Mouse (Mus musculus) skeletal muscle tissue, adult 2 months (tissue): Measurements from ENCODE around the gene Trim39.

Source experiments
- DNase-seq: peaks from one replicate; pipeline ENCODE4 v3.0.0-alpha.2; 2012; ENCODE audit warnings: low read depth, low spot score

The Trim39 gene

GRCm38 (mm10) chr17:36271586-36272256, at the start of gene Trim39:
Gene Trim39, minus strand, starts transcription at chr17:36272247.
- peak; percentile 70 for DNase-seq

DNA sequence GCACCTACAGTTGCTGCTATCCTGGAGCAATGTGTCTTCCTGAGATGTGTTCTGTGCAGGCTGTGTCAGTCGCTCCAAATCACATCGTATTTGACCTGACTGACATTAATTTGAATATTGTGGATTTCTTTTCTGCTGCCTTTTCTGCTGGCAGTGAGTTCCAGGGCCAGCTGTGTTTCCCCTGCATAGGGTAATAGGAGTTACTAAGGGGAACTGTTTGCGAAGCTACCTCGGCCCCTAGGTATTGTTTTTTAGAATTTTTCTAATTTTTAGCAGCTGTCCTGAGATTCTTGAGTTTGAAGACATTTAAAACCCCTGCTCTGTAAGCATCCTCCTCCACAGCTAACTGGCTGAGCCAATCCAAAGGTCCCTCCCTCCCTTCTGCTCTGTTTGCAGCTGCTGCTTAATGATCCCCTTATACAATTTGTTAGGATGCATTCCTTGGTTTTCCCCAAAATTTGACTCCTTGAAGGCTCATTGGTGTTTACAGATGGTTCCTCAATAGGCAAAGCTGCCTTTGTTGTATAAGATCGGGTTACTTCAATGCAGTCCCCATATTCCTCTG, 43.7 kb upstream of the Trim39 start:
- DNase-seq, result no peak

GRCm38 (mm10) chr17:36315041-36315688, 43.1 kb upstream of the Trim39 start:
- DNase-seq, result no peak

DNA sequence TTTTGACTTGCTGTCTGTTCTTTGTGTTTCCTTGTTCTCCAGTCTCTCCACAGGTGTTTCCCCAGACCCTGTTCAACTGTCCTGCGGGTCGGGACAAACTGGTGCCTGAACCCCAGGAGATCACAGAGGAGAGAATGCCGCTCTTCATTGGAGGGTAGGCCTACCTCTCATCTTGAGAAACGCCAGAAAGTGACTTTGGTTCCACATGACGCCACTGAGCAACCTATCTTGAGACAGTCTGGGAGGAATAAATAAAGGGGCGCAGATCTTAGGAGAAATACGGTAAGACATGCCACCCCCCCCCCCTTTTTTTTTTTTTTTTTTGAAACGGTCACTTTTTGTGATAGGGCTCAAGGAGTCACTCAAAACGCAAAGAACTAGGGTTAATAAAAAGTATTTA, 42.5 kb upstream of the Trim39 start:
- no peak for DNase-seq

- DNase-seq, result no peak
Measured at GRCm38 (mm10) chr17:36309293-36309692, 37.2 kb upstream of the Trim39 start.

DNA sequence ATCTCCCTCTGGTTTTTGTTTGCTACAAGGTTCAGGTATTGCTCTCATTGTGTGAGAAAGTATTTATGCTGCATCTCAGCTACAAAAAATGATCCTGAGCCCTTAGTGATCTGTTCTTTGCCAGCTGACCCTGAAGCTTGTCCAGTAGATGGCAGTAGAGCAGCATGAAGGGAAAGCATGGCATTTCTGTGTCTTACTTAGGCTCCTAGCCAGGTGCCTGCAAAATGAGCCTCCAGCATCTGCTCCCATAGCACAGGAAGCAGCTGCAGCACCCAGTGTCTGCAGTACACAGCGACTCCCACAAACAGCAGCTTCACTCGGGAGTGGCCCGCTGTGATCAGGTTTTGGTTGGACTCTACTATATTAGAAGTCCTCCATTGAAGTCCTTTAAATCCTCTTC, 36.8 kb upstream of the Trim39 start:
- peak; percentile 57 for DNase-seq

DNA sequence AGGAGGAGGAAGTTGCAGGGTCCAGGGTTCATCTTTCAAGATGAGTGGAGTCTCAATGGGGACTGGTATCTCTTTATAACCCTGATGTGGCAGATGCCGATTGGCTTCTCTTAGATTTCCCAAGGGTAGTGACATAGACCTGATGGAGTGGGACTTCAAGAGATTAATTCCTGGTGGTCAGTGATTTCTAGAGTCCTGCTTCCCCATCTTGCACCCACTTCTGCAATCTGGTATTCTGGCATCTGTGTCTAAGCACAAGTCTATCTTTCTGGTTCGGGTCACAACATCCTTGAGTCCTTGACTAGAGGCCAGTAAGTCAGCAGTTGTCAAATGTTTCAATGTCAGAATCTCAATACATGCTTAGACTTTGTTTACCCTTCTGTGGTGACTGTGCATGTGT, 14.3 kb upstream of the Trim39 start, which contains the start of gene H2-M10.2:
H2-M10.2 (minus strand) TSS at position 101 of the 400 bp plus-strand sequence.
- DNase-seq, result no peak

DNA sequence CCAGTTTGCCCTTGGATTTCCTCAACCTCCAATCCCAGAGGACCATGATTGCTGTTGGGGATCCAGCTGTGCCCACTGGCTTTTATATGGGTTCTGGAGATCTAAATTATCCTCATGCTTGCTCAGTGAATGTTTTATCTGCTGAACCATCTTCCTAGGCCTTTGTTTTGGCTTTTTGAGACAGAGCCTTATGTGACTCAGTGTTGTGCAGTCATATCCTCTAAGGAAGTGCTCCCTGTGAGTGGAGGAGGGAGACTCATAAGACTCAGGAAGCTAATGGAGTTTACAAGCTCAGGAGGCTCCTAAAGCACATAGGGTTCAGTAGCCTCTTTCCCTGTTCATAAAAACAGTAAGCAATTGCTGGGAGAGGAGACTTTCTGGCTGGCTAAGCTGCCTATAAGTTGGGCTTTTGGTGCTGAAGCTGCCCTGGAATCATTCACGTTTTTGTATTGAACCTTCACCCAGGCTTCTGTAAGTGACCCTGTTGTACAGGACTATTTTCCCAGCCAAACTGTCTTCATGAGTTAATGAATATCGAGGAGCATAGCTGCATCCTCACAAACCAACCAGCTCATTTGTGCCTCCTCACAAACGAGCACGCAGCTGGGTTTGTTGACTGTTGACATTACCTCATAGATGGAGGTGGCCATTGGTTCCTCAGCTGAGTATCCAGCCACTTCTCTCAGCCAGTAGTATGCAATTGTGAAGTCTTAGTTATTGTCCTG, 9.6 kb upstream of the Trim39 start:
- no peak for DNase-seq

DNA sequence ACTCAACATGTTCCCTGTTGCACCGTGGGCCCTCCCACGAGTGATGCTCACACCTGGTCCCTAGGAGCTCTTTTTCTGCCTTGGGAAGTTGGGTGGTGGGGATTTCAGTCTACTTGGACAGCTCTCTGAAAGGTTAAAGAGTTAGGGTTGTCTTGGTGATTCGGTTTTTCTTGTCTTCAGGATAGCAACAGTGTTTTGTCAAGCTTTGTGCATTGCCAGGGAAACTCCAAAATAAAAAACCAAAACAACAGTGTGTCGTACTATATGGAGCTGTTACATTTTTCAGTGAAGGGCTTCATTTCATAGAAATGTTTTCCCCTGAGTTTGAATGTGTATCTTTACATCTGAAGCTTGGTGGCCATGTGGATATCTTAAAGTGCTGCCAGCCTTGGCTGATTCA, 2.7 kb upstream of the Trim39 start:
- DNase-seq, result no peak

DNA sequence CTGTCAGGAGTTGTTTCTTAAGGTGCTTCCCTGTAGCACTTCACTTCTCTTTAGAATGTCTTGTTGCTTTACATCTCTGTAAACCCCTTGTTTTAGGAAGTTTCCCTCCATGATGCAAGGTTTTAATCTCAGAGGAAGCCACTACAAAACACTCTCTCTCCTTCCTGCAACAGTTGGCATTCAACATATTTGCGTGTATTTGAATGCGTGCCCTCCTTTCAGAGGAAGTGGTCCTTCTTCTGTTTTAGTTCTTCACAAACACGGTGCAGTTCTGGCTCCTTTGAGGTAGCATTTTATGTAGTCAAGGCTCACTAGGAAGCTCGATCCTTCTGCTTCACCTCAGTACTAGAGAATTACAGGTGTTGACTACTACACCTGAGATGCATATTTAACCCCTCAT, 1.7 kb upstream of the Trim39 start:
- DNase-seq, result no peak

DNA sequence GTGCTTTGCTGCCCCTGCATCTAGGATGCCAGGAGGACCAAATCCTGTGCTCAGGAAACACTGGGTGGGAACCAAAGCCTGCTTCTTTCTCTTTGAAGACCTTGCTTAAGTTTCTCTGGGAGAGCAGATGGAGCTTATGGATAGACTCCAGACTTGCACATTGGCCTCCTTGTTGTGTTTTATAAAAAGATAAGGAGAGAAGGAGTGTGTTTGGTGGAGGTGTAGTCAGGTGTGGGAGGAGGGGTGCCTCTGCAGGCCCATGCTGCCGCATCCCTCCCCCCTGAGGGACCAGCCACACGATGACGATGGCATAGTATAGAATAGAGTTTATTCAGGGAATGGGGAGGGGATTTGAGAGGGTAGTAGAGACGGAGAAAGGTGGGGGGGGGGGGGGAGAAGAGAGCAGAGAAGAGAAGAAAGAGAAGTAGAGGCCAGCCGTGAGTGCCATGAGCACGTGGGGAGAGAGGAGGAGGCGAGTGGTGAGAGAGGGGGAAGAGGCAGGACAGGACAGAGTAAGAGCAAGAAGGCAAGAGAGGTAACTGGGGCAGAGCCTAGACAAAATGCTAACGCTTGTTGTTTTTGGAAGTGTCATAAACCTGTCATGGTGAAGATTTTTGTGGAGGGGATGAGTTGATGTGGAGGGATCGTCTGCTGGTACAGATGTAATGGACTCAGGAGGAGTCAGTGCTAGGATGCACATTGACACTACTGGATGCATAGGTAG, 758 bp upstream of the Trim39 start:
- DNase-seq, result no peak

- peak; percentile 70 for DNase-seq
Measured at GRCm38 (mm10) chr17:36270956-36271585, 976 bp downstream of the Trim39 start.

DNA sequence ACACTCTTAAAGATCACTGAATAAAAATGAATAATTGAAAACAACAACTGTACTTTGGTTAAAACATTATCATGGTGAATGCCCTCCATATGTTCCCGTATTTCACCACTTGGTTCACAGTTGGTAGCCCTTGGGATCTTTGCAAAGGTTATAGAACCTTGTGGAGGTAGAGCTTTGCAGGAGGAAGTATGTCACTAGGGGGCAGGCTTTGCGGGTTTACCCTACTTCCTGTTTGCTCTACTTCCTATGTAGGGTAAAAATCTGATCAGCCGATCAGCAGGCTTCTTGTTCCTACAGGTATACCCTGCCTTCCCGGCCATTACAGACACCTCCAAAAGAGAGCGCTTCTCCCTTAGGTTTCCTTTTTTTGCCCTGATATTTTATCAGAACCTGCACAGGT, 6.2 kb downstream of the Trim39 start:
- DNase-seq, result no peak

- no peak for DNase-seq
Measured at GRCm38 (mm10) chr17:36264273-36264925, 7.6 kb downstream of the Trim39 start.

GRCm38 (mm10) chr17:36261511-36262166, 10.4 kb downstream of the Trim39 start:
- DNase-seq, result no peak

DNA sequence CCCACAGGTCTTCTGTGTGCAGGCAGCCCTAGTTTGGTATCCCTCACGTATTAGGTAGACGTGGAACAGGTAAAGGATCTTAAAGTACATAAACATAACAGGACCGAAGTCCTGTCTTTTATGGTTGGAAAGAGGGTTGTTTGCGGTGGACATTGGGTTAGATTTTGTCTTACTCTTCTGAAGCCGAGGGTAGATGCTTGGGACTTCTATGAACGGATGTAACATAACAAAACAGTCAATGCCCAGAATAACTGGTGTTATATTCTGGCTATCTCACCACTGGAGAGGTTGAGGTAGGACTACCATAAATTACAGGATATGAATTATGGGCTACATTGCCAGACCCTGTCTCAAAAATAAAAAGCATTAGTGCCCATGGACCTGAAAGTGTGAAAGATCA, 14.1 kb downstream of the Trim39 start, which contains the start of gene Rpp21:
Rpp21 (minus strand) TSS at position 101 of the 400 bp plus-strand sequence.
- DNase-seq, result no peak

DNA sequence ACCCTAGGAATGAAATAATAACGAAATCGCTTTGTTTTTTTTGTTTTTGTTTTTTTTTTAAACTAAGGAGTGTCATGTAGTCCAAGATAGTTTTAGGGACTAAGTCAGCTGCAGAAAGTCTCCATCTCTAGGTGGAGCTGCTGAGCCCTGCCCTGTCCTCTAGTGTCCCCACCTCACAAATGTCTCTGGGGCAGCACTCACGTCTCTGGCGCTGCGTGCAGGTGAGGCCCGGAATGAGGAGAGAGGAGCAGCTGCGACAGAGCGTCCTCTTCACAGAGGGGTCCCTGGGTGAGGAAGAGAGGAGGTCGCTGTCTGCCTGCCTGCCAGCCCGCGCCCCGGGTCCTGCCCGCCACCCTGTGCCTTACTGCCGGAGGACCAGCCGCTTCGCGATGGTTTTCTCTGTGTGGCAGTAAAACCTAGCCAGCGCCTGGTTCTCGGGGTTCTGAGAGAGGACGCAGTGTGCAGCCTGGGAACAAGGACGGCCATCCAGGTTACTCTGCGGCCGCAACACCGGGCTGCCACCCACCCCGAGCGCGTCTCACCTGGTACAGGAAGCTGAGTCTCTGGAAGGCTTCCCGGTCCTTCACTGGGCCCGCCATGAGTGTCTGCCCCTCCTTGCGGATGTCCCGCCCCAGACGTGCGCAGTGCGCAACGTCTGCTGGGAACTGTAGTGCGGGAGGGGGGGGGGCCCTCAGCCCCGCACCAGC, 14.7 kb downstream of the Trim39 start:
- DNase-seq, result peak; percentile 68

DNA sequence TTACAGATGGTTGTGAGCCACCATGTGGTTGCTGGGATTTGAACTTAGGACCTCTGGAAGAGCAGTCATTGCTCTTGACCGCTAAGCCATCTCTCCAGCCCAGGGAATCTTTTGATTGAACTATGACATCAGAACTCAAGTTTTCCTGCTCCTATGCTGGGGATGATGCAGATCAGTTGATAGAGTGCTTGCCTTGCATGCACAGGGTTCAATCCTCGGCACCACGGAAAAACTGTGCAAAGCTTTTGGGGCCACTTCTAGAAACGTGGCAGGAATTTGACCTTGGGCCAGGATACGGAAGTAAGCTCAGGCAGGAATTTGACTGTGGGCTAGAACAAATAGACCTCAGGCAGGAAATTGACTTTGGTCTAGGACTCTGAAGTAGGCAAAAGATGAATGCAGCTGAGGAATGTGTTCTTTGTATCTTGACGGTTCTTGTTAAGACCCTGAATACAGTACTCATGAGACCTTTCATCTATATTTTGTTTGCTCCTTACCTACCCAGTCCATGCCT, 18.9 kb downstream of the Trim39 start:
- no peak for DNase-seq

- DNase-seq, result no peak
Measured at GRCm38 (mm10) chr17:36252250-36252876, 19.7 kb downstream of the Trim39 start.
